Mouse (Mus musculus) forebrain, postnatal 0 days (tissue): ENCODE data around the gene Fam234b. TPM values are rescaled to one million over a fixed set of nuclear protein-coding genes. Genes with fewer than 3 reads are reported as not detected.

ENCODE experiments used
- ATAC-seq: fragments of 200-750 bp; cut with Nextera tagmentation; 2 replicates; pipeline ENCODE4 v1.8.0; 2017; ENCODE audit warnings: mild to moderate bottlenecking, moderate library complexity
- DNase-seq: peaks from one replicate; pipeline ENCODE4 v3.0.0-alpha.2; 2015
- H3K27ac ChIP-seq: fragments of 300-500 bp; sonication (generic); 2 replicates; pipeline ENCODE4 v1.5.1; 2014; ENCODE audit warnings: low read depth, mild to moderate bottlenecking, antibody characterized with exemption, low read length, moderate library complexity, mixed read lengths
- H3K27me3 ChIP-seq: fragments of 300-500 bp; sonication (generic); 2 replicates; pipeline ENCODE4 v1.6.1; 2014; ENCODE audit warnings: mild to moderate bottlenecking, low read length, mixed read lengths; ENCODE audit not compliant: insufficient read depth
- H3K36me3 ChIP-seq: fragments of 300-500 bp; sonication (generic); 2 replicates; pipeline ENCODE4 v1.6.1; 2014; ENCODE audit warnings: mild to moderate bottlenecking, moderate library complexity; ENCODE audit not compliant: insufficient read depth
- H3K4me1 ChIP-seq: fragments of 300-500 bp; sonication (generic); 2 replicates; pipeline ENCODE4 v1.6.1; 2014; ENCODE audit warnings: antibody characterized with exemption; ENCODE audit not compliant: insufficient read depth
- H3K4me2 ChIP-seq: fragments of 300-500 bp; sonication (generic); 2 replicates; pipeline ENCODE4 v1.6.1; 2014; ENCODE audit warnings: low read depth, mild to moderate bottlenecking, moderate library complexity
- H3K4me3 ChIP-seq: fragments of 300-500 bp; sonication (generic); 2 replicates; pipeline ENCODE4 v1.5.1; 2014; ENCODE audit warnings: low read depth, low read length, mixed read lengths
- H3K9ac ChIP-seq: fragments of 300-500 bp; sonication (generic); 2 replicates; pipeline ENCODE4 v1.6.1; 2014; ENCODE audit warnings: mild to moderate bottlenecking
- H3K9me3 ChIP-seq: fragments of 300-500 bp; sonication (generic); 2 replicates; pipeline ENCODE4 v1.6.1; 2016; ENCODE audit warnings: low read length
- CTCF ChIP-seq: sonication (generic); IDR thresholded peaks from 2 replicates; pipeline ENCODE4 v1.5.1; 2016; ENCODE audit warnings: antibody characterized with exemption, control low read depth, low read depth
- WGBS: fragments of 180-500 bp; shearing (Covaris S2); extraction: QIAGEN DNeasy Blood & Tissue Kit; methylation state at CpG from one replicate; pipeline ENCODE4 v1.1.7; 2014; 5-methylcytosine and 5-hydroxymethylcytosine counted together
- polyA plus RNA-seq: library from polyadenylated mRNA; unstranded; fragments of >200 nt; fragmentation: Nextera tagmentation; extraction: Ambion mirVana; gene quantifications from 2 replicates; pipeline ENCODE4 v1.2.1, GENCODE M21; 2015
- total RNA-seq: library from RNA; depleted of rRNA; stranded (reverse); fragments of >200 nt; gene quantifications from 2 replicates; pipeline ENCODE4 v1.2.3, GENCODE M21; 2014

The Fam234b gene
- total and polyA plus RNA-seq, 2 experiments from 2014 or later: 81.3 to 118 TPM

- no peaks in the 10 kb centered on the region for H3K9me3 ChIP-seq
- H3K36me3 ChIP-seq: peaks cover 26% of the 10 kb centered on the region
- no peak overlapping the region for H3K27ac ChIP-seq
- TF ChIP-seq CTCF: no peak
- 71% methylated on average over 1 of the region's 2 CpGs for WGBS
- H3K4me3 ChIP-seq: no peak overlapping the region
- DNase-seq (no peak), ATAC-seq (no peak)
- H3K9ac ChIP-seq: no peak overlapping the region
- H3K27me3 ChIP-seq: no peaks in the 10 kb centered on the region
- H3K4me2 ChIP-seq: no peak overlapping the region
- H3K4me1 ChIP-seq: no peaks in the 10 kb centered on the region
These were observed 14.9 kb downstream of the Fam234b start for GRCm38 (mm10) chr6:135212666-135213065.

GRCm38 (mm10) chr6:135218330-135218729 is 20.6 kb downstream of the Fam234b start:
- Histone ChIP-seq H3K9ac (no peak overlapping the region), H3K4me1 (no peaks in the 10 kb centered on the region), H3K27me3 (no peaks in the 10 kb centered on the region), H3K4me2 (no peak overlapping the region), H3K27ac (no peak overlapping the region), H3K36me3 (peaks cover 31% of the 10 kb centered on the region), H3K4me3 (no peak overlapping the region), H3K9me3 (no peaks in the 10 kb centered on the region)
- ATAC-seq: no peak
- TF ChIP-seq CTCF: no peak
- 81% methylated on average over 8 of the region's 8 CpGs for WGBS
- DNase-seq: no peak

DNA sequence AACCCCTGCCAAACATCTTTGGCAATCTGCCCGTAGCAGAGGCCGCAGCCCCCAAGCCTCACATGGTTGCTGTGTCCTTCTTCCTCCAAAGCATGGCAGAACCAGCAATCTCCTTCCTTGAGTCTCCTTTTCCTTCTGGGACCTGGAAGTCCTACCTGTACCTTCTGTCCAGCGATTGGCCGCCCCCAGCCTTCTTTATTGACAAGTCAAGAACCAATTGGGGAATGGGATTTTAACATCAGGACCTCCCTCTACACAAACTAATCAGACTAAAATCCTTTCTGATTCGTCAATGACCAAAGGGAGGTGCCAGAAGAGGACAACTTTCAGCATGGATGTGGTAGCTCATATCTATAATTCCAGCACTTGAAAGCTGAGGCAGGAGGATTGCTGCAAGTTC is 22.1 kb downstream of the Fam234b start:
- 88% methylated on average over 5 of the region's 5 CpGs for WGBS

DNA sequence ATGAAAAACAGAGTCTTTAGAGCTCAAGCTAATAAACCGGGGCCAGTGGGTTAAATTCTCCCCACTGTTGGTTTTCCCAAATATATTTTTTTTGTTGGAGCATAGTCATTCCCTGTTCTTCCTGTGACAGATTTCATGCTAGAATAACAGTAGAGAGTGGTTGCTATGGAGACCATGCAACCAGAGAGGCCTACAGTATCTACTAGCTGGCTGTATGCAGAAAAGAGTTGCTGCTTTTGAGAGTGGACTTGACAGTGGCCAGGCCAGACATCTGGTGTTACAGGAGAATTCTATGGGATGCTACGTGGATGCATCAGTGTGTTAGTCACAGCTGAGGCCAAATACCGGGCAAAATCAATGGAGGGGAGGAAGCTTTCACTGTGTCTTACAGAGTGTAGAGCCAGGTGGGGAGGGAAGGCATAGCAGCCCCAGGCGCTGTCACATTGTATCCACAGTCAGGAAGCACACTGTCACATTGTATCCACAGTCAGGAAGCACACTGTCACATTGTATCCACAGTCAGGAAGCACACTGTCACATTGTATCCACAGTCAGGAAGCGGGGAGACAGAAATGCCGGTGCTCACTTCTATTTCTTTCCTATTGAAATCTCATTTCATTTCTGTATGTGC is 26.1 kb downstream of the Fam234b start:
- no peak for TF ChIP-seq CTCF

More for the DNA sequence above, 22.1 kb downstream of the Fam234b start:
- Histone ChIP-seq H3K36me3 (peaks cover 31% of the 10 kb centered on the region), H3K4me1 (0 out of 2 replicates have a peak, but pooled peaks cover 4% of the 10 kb centered on the region), H3K4me3 (no peak overlapping the region), H3K27ac (no peak overlapping the region), H3K27me3 (no peaks in the 10 kb centered on the region), H3K4me2 (no peak overlapping the region), H3K9me3 (no peaks in the 10 kb centered on the region), H3K9ac (no peak overlapping the region)
- DNase-seq: no peak
- ATAC-seq: no peak
- TF ChIP-seq CTCF: no peak

DNA sequence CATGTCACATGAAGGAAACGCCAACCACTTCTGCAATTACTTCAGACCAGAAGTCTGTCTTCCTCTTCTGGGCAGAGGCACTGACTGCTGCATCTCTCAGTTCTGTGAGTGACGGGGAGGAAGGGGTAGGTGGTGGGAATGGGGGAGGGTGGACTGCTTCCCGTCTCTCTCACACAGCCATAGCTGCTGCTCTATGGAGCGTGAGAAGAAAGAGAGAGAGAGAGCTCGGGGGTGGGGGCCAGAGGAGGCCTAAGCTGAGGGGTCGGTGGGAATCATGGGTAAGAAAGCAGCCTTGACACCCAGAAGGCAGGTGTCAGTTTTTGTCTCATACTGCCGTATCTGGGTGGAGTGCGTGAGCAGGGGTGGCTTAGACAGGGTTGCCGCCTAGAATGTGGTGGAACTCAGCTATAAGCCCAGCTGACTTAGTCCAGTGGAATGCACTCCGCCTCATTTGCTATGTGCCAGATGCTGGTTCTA is 30.7 kb downstream of the Fam234b start:
- Histone ChIP-seq H3K36me3 (peaks cover 59% of the 10 kb centered on the region), H3K27ac (no peak overlapping the region), H3K4me1 (0 out of 2 replicates have a peak, but pooled peaks cover 4% of the 10 kb centered on the region), H3K4me2 (no peak overlapping the region), H3K27me3 (no peaks in the 10 kb centered on the region), H3K9me3 (no peaks in the 10 kb centered on the region), H3K9ac (no peak overlapping the region), H3K4me3 (no peak overlapping the region)
- WGBS: 40% methylated on average over 10 of the region's 10 CpGs
- ATAC-seq (no peak), DNase-seq (no peak)
- no peak for TF ChIP-seq CTCF

More for the DNA sequence above, 26.1 kb downstream of the Fam234b start:
- Histone ChIP-seq H3K9ac (no peak overlapping the region), H3K36me3 (peaks cover 48% of the 10 kb centered on the region), H3K4me2 (no peak overlapping the region), H3K27ac (peak overlapping the region; percentile 77), H3K4me3 (no peak overlapping the region), H3K9me3 (no peaks in the 10 kb centered on the region), H3K27me3 (no peaks in the 10 kb centered on the region), H3K4me1 (0 out of 2 replicates have a peak, but pooled peaks cover 4% of the 10 kb centered on the region)
- ATAC-seq (peak; percentile 95), DNase-seq (peak; percentile 79)
- WGBS: 58% methylated on average over 6 of the region's 6 CpGs

- Histone ChIP-seq H3K27me3 (no peaks in the 10 kb centered on the region), H3K36me3 (peaks cover 71% of the 10 kb centered on the region), H3K9me3 (no peaks in the 10 kb centered on the region), H3K4me3 (no peak overlapping the region), H3K27ac (no peak overlapping the region), H3K9ac (no peak overlapping the region), H3K4me2 (no peak overlapping the region), H3K4me1 (no peaks in the 10 kb centered on the region)
- ATAC-seq (no peak), DNase-seq (no peak)
- TF ChIP-seq CTCF: no peak
- 85% methylated on average over 6 of the region's 6 CpGs for WGBS
These were observed 32.8 kb downstream of the Fam234b start for GRCm38 (mm10) chr6:135230586-135230985.

GRCm38 (mm10) chr6:135232443-135233182 is 34.8 kb downstream of the Fam234b start:
- Histone ChIP-seq H3K27ac (no peak overlapping the region), H3K4me1 (no peaks in the 10 kb centered on the region), H3K9ac (no peak overlapping the region), H3K9me3 (no peaks in the 10 kb centered on the region), H3K4me3 (no peak overlapping the region), H3K27me3 (no peaks in the 10 kb centered on the region), H3K36me3 (peaks cover 74% of the 10 kb centered on the region), H3K4me2 (no peak overlapping the region)
- peak; percentile 28; the same call in 1 of the 2 replicates for ATAC-seq
- TF ChIP-seq CTCF: no peak
- 70% methylated on average over 12 of the region's 12 CpGs for WGBS
- DNase-seq: no peak
